Mouse (Mus musculus) ES-CJ7 (cell line): ENCODE results near the gene Arl6ip4.

ENCODE experiments used
- DNase-seq: peaks from one replicate; pipeline ENCODE4 v3.0.0; 2011; ENCODE audit warnings: low read depth, low spot score

Arl6ip4 gene

GRCm38 (mm10) chr5:124150895-124151294, 35.0 kb downstream of the Arl6ip4 start:
- DNase-seq: no peak

DNA sequence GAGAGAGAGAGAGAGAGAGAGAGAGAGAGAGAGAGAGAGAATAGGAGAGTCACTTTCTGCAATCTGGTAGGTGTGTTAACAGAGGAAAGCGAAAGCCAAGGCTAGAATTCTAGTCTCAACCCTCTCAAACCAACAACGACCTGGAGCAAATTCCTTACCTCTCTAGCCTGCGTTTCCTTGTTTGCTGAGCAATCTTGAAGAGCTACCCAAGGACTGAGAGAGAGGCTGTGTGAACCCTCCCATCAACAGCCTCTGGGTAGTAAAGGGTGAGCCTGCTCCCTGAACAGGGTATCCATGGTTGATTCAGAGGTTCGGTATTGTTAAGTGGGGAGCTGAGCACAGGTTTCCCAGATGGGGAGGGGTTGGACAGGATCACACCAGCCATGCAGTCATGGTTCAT, 36.8 kb downstream of the Arl6ip4 start:
- no peak for DNase-seq

- DNase-seq: no peak
Measured at GRCm38 (mm10) chr5:124155943-124156342, 40.1 kb downstream of the Arl6ip4 start.

DNA sequence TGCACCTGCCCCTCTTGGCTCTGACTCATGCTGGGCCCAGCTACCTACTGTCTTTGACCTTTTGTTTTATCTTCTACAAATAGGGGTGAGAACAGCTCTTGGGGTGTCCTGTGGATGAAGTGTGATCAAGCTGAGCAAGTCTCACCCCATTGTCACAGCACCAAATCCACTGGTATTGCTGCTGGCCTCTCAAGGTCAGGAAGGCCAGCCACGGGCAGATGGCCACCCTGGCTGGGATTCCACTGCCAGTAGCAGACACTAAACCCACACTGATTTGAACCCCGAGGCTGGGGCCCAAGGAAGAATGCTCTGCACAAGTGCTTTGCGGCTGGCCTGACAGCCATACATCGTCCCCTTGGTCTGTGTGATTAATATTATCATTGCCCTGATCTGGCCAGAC, 42.4 kb downstream of the Arl6ip4 start:
- DNase-seq: no peak

DNA sequence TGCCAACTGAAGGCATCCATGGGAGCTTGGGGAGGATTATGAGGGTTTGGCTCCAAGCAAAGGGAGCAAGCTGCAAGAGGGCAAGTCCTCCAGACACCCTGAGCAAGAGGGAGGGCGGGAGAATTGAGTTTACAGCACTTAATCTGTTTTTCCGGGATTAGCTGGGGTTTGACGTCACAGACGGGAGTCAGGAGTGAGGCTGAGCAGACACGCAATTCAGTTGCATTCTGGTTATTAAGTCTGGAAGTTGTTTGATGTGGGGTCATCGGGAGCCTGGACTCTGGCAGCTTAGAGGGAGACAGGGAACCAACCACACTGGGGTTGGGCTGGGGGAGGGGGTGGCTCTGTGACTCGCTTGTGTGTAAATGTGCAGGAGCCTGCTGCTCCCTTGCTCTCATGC, 43.6 kb downstream of the Arl6ip4 start:
- no peak for DNase-seq

DNA sequence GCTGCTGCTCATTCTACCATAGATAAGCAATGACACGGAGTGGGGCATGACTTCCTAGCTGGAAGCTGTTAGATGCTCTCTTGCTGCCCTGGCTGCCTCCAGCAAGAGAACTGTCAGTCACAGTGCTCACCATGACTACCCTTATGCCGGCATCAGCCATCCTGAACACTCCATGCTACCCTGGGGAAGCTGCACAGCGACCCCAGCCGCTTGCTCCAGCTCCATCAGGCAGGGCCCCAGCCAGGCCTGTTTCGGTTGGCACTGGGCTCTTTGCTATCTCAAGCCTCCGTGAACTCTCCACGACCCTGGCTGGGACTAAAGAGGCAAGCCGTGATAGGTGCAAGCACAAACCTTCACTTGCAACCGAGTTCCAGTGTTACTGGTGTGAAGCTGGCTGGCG, 45.9 kb downstream of the Arl6ip4 start:
- no peak for DNase-seq

- peak; percentile 76 for DNase-seq
Measured at GRCm38 (mm10) chr5:124162577-124162976, 46.7 kb downstream of the Arl6ip4 start.

- DNase-seq: no peak
Measured at GRCm38 (mm10) chr5:124163445-124163844, 47.6 kb downstream of the Arl6ip4 start.

GRCm38 (mm10) chr5:124165622-124166570, 50.0 kb downstream of the Arl6ip4 start:
- no peak for DNase-seq

DNA sequence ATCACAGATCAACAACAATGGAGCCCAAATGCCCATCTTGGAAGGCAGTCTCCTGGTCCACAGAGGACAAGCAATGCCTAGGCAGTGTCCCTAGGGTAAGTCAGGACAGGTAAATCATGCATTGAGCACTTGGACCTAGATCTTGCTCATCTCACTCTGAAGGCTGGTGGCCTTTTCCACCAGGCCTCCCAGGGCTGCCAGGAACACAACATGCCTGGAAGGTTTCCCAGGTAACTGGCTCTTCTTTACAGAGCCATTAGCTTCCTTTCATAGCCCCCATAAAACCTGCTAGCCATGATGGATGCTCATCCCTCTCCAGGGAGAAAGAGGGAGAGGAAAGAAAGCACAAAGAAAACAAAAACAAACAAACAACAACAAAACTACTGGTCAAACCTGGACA, 50.9 kb downstream of the Arl6ip4 start:
- no peak for DNase-seq

DNA sequence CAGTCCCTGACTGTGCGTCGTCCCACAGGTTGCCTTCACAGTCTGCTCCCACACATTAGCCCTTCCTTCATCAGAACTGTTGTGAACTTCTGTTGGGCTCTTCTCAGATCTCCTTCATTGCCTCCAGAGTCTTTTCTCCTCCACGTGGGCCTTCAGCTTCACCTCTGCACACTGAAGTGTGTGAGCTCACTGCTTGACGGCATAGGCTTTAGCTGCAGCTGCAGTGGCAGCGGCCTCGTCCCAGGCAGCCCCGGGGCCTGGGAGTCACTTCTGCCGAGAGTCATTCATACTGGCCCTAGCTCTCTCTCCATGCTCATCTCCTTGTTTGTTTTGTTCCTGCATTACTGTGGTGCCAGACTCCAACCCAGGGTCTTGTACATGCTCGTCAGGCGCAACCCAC, 51.7 kb downstream of the Arl6ip4 start:
- DNase-seq: no peak
